Mouse (Mus musculus): ENCODE measurements at regions not wholly inside any gene's neighbourhood (a gene's known extent, or its start where the extent isn't known, plus 50 kb on each side); places are given as distances from the start of the nearest gene placed in this dataset.
A peak's percentile ranks its signal among the peaks of the same experiment; 100 is the strongest.

DNA sequence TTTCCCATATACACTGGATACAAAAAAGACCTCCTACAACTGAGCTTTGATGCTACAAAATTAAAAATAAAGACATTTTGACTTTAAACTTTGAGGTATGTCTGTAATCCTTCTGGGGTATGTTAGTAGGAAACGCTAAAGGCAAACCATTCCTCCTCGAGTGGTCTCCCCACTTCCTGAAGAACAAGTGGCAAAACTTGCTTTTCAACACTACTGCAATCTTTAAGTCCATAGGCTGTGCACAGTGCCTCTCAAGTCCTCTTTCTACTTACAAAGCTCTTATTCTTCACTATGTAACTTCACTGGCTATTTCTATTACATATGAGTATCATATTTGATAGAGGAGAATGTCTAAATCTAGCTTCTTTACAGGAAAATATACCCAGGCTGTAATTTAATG is 517.6 kb upstream of the Nr3c2 start:
- H3K27me3 ChIP-seq (replicated peaks; ENCODE audit: control insufficient read depth, insufficient read depth, low read length), result no peaks in the 10 kb centered on the region
- WGBS, result 68% methylated on average over 2 of the region's 2 CpGs
- TF ChIP-seq POLR2A (IDR thresholded peaks at IDR 0.05; ENCODE audit: low read depth, low read length), result no peak
- TF ChIP-seq CTCF (conservative IDR thresholded peaks at IDR 0.05; ENCODE audit: insufficient read depth, insufficient read length, low read depth, low read length), result no peak
- H3K4me1 ChIP-seq (ENCODE audit: control insufficient read depth, insufficient read depth, low read length), result no peaks in the 10 kb centered on the region
- H3K27ac ChIP-seq (ENCODE audit: insufficient read depth, low read depth, low read length), result no peak overlapping the region
- no peak overlapping the region for H3K4me3 ChIP-seq (ENCODE audit: insufficient read depth, low read depth, low read length)
- no peaks in the 10 kb centered on the region for H3K36me3 ChIP-seq (ENCODE audit: control insufficient read depth, insufficient read depth, low read length)
- no peak for DNase-seq

DNA sequence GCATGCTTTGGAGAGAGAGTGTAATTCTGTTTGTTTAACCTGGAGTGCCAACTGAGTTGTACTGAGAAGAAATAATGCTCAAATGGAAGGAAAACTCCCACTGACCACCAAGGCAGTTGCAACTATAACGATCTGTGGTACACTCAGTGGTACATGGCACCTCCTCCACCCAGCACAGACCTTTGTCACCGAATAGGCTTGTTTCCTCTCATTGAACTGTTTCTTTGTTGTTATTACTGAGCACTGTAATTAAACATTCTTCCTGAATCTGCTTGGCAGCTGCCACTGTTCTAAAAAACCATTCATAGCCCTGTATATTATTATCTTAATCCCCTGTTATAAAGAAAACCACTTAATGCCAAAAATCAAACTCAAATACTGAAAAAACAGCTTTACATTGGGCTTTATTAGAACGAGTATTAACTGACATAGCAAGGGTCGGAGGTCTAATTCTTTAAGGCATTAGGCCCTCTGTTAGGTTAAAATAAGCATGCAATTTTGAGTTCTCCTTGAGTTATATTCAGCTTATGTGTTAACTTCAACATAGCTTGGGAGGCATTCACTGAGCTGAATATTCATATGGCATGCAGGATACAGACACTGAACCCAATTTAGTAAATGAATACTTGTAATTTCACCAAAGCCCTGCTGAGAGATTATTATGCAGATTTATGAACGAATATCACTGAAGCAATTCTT is 515.5 kb upstream of the Nr3c2 start:
- H3K27me3 ChIP-seq (replicated peaks; ENCODE audit: control insufficient read depth, insufficient read depth, low read length), result no peaks in the 10 kb centered on the region
- H3K4me1 ChIP-seq (ENCODE audit: control insufficient read depth, insufficient read depth, low read length), result no peaks in the 10 kb centered on the region
- H3K27ac ChIP-seq (ENCODE audit: insufficient read depth, low read depth, low read length), result no peak overlapping the region
- no peak for TF ChIP-seq POLR2A (IDR thresholded peaks at IDR 0.05; ENCODE audit: low read depth, low read length)
- H3K36me3 ChIP-seq (ENCODE audit: control insufficient read depth, insufficient read depth, low read length), result no peaks in the 10 kb centered on the region
- H3K4me3 ChIP-seq (ENCODE audit: insufficient read depth, low read depth, low read length), result no peak overlapping the region
- 48% methylated on average over 5 of the region's 5 CpGs for WGBS
- no peak for DNase-seq

DNA sequence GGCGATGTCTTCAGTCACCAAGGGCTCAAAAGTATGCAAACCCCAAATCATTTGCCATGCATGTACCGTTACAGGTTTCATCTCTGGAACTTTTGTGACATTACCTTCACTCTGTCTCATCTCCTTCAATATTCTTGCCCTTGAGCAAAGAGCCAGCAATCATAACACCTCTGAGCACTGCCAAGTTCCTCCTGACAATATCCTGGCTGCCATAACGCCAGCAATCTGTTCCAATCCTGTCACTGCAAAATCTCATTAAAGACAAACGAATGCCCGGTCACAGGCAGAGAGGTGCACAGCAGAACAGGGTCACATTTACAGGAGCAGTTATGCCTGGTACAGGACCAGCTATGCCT is 515.0 kb upstream of the Nr3c2 start:
- no peak for TF ChIP-seq POLR2A (IDR thresholded peaks at IDR 0.05; ENCODE audit: low read depth, low read length)
- no peak for TF ChIP-seq CTCF (conservative IDR thresholded peaks at IDR 0.05; ENCODE audit: insufficient read depth, insufficient read length, low read depth, low read length)
- WGBS, result 63% methylated on average over 5 of the region's 5 CpGs

DNA sequence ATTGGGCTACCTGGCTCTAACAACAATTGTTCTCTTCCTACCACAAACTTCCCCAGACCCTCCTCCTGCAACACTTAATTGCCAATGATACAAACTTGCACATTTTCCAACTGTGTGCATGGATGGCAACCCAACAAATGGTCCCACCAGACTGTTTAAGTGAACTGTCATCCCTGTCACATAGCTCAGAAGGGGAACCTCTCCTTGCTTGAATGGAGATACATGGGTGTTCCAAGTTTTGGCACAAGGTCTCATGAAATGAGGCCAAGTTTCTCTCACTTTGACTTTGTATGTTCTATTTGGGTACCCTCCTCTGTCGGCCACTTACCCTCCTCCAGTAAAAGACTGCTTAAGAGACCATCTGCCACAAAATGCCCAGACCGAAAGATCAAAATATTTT is 507.2 kb upstream of the Nr3c2 start:
- no peaks in the 10 kb centered on the region for H3K4me1 ChIP-seq (ENCODE audit: control insufficient read depth, insufficient read depth, low read length)
- no peaks in the 10 kb centered on the region for H3K36me3 ChIP-seq (ENCODE audit: control insufficient read depth, insufficient read depth, low read length)
- H3K27ac ChIP-seq (ENCODE audit: insufficient read depth, low read depth, low read length), result no peak overlapping the region
- H3K4me3 ChIP-seq (ENCODE audit: insufficient read depth, low read depth, low read length), result no peak overlapping the region
- whole genome bisulfite sequencing, result 85% methylated on average over 2 of the region's 2 CpGs
- TF ChIP-seq CTCF (conservative IDR thresholded peaks at IDR 0.05; ENCODE audit: insufficient read depth, insufficient read length, low read depth, low read length) (no peak), POLR2A (IDR thresholded peaks at IDR 0.05; ENCODE audit: low read depth, low read length) (no peak)
- no peak for DNase-seq
- no peaks in the 10 kb centered on the region for H3K27me3 ChIP-seq (replicated peaks; ENCODE audit: control insufficient read depth, insufficient read depth, low read length)

More for the DNA sequence above, 515.0 kb upstream of the Nr3c2 start:
- Histone ChIP-seq H3K4me3 (ENCODE audit: insufficient read depth, low read depth, low read length) (no peak overlapping the region), H3K4me1 (ENCODE audit: control insufficient read depth, insufficient read depth, low read length) (no peaks in the 10 kb centered on the region), H3K27me3 (replicated peaks; ENCODE audit: control insufficient read depth, insufficient read depth, low read length) (no peaks in the 10 kb centered on the region), H3K27ac (ENCODE audit: insufficient read depth, low read depth, low read length) (no peak overlapping the region), H3K36me3 (ENCODE audit: control insufficient read depth, insufficient read depth, low read length) (no peaks in the 10 kb centered on the region)
- DNase-seq, result peak; percentile 35

DNA sequence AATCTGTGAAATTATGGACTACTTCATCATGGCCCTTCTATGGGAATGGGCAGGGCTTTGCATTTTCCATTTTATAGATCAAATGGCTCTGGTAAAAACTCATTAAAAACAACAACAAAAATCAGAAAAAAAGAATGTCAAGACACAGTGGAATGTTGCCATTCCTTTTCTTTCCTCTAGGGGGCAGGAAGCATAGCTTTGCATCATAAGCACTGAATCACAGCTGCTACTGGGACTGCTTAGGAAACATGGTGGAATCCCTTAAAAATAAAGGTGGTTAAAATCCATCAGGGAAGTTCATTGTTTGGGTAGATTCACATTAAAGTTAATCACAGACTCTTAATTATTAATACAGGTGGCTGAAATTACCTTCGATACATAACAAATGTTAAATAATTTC is 476.8 kb upstream of the Nr3c2 start:
- H3K36me3 ChIP-seq (ENCODE audit: control insufficient read depth, insufficient read depth, low read length), result no peaks in the 10 kb centered on the region
- H3K4me1 ChIP-seq (ENCODE audit: control insufficient read depth, insufficient read depth, low read length), result no peaks in the 10 kb centered on the region
- no peak overlapping the region for H3K27ac ChIP-seq (ENCODE audit: insufficient read depth, low read depth, low read length)
- WGBS, result 98% methylated on average over 1 of the region's 1 CpGs
- TF ChIP-seq POLR2A (IDR thresholded peaks at IDR 0.05; ENCODE audit: low read depth, low read length) (no peak), CTCF (conservative IDR thresholded peaks at IDR 0.05; ENCODE audit: insufficient read depth, insufficient read length, low read depth, low read length) (no peak)
- DNase-seq, result no peak
- H3K4me3 ChIP-seq (ENCODE audit: insufficient read depth, low read depth, low read length), result no peak overlapping the region
- no peaks in the 10 kb centered on the region for H3K27me3 ChIP-seq (replicated peaks; ENCODE audit: control insufficient read depth, insufficient read depth, low read length)

DNA sequence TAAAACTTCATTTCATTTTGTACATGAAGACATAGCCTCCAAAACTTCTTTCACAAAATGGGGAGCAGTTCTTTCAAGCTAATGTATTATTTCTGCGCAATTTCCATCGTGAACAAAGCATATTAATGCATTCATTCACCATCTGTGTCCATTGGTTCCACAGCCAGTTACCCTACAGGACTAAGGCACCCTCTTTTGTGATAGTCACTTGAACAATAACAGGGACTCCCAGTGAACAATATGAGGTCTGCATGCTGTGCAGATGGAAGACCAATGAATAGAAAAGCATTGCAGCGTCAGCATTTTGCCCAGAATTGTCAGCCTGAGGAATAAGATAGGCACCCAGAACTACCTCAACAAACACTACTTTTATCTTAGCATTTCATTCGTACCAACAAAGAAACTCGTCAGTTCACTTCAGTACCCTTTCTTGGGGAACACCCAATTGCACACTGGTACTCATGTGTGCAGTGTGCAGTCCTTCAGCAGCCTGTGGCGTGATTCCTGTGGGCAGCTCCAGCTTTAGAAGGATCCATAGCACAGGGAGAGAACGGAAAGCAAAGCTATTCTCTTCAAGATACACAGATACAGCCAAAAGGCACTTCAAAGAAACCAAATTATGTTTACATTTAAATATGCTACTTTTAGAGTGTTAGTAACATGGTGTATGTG is 476.2 kb upstream of the Nr3c2 start:
- TF ChIP-seq POLR2A (IDR thresholded peaks at IDR 0.05; ENCODE audit: low read depth, low read length), result no peak
- no peaks in the 10 kb centered on the region for H3K4me1 ChIP-seq (ENCODE audit: control insufficient read depth, insufficient read depth, low read length)
- H3K27me3 ChIP-seq (replicated peaks; ENCODE audit: control insufficient read depth, insufficient read depth, low read length), result no peaks in the 10 kb centered on the region
- no peak for DNase-seq
- no peak overlapping the region for H3K27ac ChIP-seq (ENCODE audit: insufficient read depth, low read depth, low read length)
- WGBS, result 89% methylated on average over 7 of the region's 7 CpGs
- no peak overlapping the region for H3K4me3 ChIP-seq (ENCODE audit: insufficient read depth, low read depth, low read length)
- no peaks in the 10 kb centered on the region for H3K36me3 ChIP-seq (ENCODE audit: control insufficient read depth, insufficient read depth, low read length)

DNA sequence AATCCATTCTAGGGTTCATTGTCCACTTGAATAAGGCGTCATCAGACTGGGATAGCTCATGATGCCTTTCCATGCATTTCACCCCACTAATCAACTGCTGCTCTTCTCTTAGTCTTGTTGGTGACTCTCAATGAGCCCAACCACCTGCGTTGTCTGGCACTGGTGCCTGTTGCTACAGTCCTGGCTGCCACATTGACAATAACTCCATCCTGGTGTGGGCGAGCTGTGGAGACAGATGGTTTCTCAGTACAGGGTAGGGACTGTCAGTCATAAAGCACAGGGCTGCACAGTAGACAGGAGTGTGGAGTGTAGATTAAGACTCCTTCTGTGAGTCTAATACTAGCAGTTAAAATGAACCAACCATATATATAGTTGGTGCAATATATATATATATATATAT is 469.4 kb upstream of the Nr3c2 start:
- Histone ChIP-seq H3K27ac (ENCODE audit: insufficient read depth, low read depth, low read length) (no peak overlapping the region), H3K36me3 (ENCODE audit: control insufficient read depth, insufficient read depth, low read length) (no peaks in the 10 kb centered on the region), H3K4me1 (ENCODE audit: control insufficient read depth, insufficient read depth, low read length) (no peaks in the 10 kb centered on the region), H3K4me3 (ENCODE audit: insufficient read depth, low read depth, low read length) (no peak overlapping the region), H3K27me3 (replicated peaks; ENCODE audit: control insufficient read depth, insufficient read depth, low read length) (no peaks in the 10 kb centered on the region)
- DNase-seq, result no peak
- TF ChIP-seq CTCF (conservative IDR thresholded peaks at IDR 0.05; ENCODE audit: insufficient read depth, insufficient read length, low read depth, low read length) (no peak), POLR2A (IDR thresholded peaks at IDR 0.05; ENCODE audit: low read depth, low read length) (no peak)
- 85% methylated on average over 3 of the region's 3 CpGs for WGBS
